Mouse (Mus musculus) ES-Bruce4 (cell line): ENCODE measurements around the gene Mpp2. TPM values are rescaled to one million over a fixed set of nuclear protein-coding genes. Genes with fewer than 3 reads are reported as not detected.

ENCODE experiments used
- H3K27ac ChIP-seq: 2 replicates; pipeline ENCODE4 v1.5.1; 2012; ENCODE audit warnings: low read length, inconsistent platforms; ENCODE audit not compliant: insufficient read depth
- H3K27me3 ChIP-seq: 2 replicates; pipeline ENCODE4 v1.6.1; 2012; ENCODE audit warnings: mild to moderate bottlenecking, low read length, inconsistent platforms; ENCODE audit not compliant: control insufficient read depth, poor library complexity, insufficient read depth, severe bottlenecking
- H3K36me3 ChIP-seq: 2 replicates; pipeline ENCODE4 v1.6.1; 2012; ENCODE audit warnings: inconsistent platforms, mild to moderate bottlenecking, low read length, moderate library complexity; ENCODE audit not compliant: control insufficient read depth, poor library complexity, insufficient read depth, severe bottlenecking
- H3K4me1 ChIP-seq: one replicate; pipeline ENCODE4 v1.8.1; 2011; ENCODE audit warnings: low read length; ENCODE audit not compliant: control insufficient read depth, insufficient read depth
- H3K4me3 ChIP-seq: 2 replicates; pipeline ENCODE4 v1.5.1; 2011; ENCODE audit warnings: low read depth, mild to moderate bottlenecking, low read length
- H3K9ac ChIP-seq: 2 replicates; pipeline ENCODE4 v1.6.1; 2012; ENCODE audit warnings: low read depth, mild to moderate bottlenecking, inconsistent platforms; ENCODE audit not compliant: poor library complexity, severe bottlenecking
- H3K9me3 ChIP-seq: replicated peaks from 2 replicates; pipeline ENCODE4 v1.6.1; 2012; ENCODE audit warnings: mild to moderate bottlenecking, low read length, inconsistent platforms; ENCODE audit not compliant: control insufficient read depth, poor library complexity, insufficient read depth, severe bottlenecking
- CTCF ChIP-seq: IDR thresholded peaks from one replicate; pipeline ENCODE4 v1.8.1; 2011; ENCODE audit warnings: low read depth, low read length
- EP300 ChIP-seq: IDR thresholded peaks from 2 replicates; pipeline ENCODE4 v1.6.1; 2011; ENCODE audit warnings: low read depth, low read length; ENCODE audit not compliant: insufficient read depth
- POLR2A ChIP-seq: IDR thresholded peaks from one replicate; pipeline ENCODE4 v1.8.1; 2011; ENCODE audit warnings: low read length; ENCODE audit not compliant: insufficient read depth
- polyA plus RNA-seq: library from polyadenylated mRNA; stranded (reverse); fragments of >200 nt; gene quantifications from 2 replicates; pipeline ENCODE4 v1.2.4, GENCODE M21; 2011; ENCODE audit warnings: low read depth; ENCODE audit not compliant: missing spikeins, insufficient read depth, insufficient read length

The Mpp2 gene
- polyA plus RNA-seq, 1 experiment: 3.6 TPM

DNA sequence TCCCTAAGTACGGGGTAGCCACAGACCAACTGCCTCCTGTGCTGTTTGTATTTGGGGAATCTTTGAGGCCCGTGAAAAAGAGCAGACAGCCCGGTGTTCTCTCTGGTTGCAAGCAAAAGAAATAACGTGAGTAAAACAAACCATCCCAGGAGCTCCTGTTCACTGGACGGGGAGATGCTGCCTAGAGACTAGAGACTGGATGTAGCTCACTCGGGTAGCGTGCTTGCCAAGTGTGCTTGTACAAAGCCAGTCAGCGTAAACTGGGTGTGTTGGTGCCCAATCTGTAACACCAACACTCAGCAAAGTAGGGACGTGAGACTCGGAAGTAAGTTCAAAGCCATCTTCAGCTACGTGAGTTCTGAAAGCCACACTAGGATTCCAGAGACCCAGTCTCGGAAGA is 35.6 kb downstream of the Mpp2 start:
- no peak overlapping the region for H3K9ac ChIP-seq
- no peaks in the 10 kb centered on the region for H3K9me3 ChIP-seq
- TF ChIP-seq EP300: no peak
- no peak for TF ChIP-seq POLR2A
- TF ChIP-seq CTCF: no peak
- no peaks in the 10 kb centered on the region for H3K27me3 ChIP-seq
- no peak overlapping the region for H3K4me3 ChIP-seq
- no peak overlapping the region for H3K27ac ChIP-seq
- no peaks in the 10 kb centered on the region for H3K4me1 ChIP-seq
- no peaks in the 10 kb centered on the region for H3K36me3 ChIP-seq

DNA sequence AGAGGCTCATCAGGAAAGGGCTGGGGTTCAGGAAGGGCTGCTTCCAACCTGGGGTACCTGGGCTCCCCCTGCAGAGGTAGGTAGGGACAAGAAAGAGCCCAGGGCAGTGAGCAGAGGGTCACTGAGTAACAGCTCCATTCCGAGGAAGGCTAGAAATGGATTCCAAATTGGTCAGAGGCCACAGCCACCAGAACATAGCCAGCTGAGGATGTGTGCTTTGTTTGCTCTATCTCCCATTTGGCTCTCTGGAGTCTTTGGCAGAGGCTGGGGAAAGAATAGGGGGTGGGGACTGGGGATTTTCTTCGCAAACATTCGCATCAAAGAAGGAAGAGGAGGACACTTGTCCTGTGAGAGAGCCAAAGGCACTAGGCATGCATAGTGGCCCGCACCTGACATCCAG is 36.4 kb downstream of the Mpp2 start:
- H3K9ac ChIP-seq: no peak overlapping the region
- TF ChIP-seq EP300 (no peak), CTCF (no peak), POLR2A (no peak)
- no peaks in the 10 kb centered on the region for H3K4me1 ChIP-seq
- no peak overlapping the region for H3K4me3 ChIP-seq
- no peak overlapping the region for H3K27ac ChIP-seq
- no peaks in the 10 kb centered on the region for H3K36me3 ChIP-seq
- H3K27me3 ChIP-seq: no peaks in the 10 kb centered on the region
- H3K9me3 ChIP-seq: no peaks in the 10 kb centered on the region

DNA sequence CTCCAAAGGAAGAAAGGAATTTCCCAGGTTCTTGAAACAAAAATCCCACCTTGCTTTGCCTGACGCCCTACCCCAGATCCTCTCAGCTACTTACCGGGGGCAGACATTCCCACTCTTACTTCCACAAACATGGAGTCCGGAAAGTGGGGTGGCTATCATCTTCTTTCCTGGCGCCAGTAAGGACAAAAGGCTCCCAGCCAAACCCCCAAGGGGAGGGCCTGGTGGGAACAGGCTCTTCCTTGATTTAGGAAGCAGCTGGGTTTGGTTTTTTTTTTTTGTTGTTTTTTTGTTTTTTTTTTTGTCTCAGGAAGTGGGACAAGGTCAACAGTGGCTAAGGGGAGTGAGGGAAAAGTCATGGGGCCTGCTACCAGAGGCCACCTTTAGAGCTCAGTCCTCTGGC is 36.8 kb downstream of the Mpp2 start:
- Histone ChIP-seq H3K27me3 (no peaks in the 10 kb centered on the region), H3K4me3 (no peak overlapping the region), H3K36me3 (no peaks in the 10 kb centered on the region), H3K4me1 (no peaks in the 10 kb centered on the region), H3K9ac (no peak overlapping the region), H3K27ac (no peak overlapping the region), H3K9me3 (no peaks in the 10 kb centered on the region)
- TF ChIP-seq EP300 (no peak), POLR2A (no peak), CTCF (no peak)

DNA sequence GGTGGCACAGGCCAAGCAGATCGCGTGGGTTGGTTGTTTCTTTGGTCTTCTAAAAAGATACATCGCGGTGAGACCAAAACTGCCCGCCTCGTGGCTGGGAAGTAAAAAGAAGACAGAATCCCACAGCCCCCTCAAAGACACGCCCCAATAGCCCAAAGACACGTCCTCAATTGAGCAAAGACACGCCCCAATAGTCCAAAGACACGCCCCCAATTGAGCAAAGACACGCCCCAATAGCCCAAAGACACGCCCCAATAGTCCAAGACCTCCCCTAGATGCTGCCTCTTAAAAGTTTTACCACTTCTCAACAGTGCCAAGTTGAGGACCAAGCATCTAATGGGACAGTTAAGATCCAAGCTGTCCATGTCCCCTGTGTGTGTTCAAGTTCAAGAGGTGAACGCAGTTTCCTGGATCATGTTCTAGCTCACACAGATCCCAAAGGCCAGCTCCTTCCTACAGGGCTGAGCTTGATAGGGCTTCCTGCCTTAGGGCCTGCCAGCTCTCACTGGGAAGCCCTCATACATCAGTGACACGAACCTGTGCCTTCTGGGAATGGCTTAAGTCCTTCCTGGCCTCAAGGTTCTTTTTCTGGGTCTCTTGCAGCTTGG is 38.3 kb downstream of the Mpp2 start:
- Histone ChIP-seq H3K9me3 (no peaks in the 10 kb centered on the region), H3K27me3 (no peaks in the 10 kb centered on the region), H3K36me3 (no peaks in the 10 kb centered on the region), H3K27ac (no peak overlapping the region), H3K4me1 (no peaks in the 10 kb centered on the region), H3K9ac (no peak overlapping the region), H3K4me3 (no peak overlapping the region)
- TF ChIP-seq EP300 (no peak), CTCF (no peak), POLR2A (no peak)

DNA sequence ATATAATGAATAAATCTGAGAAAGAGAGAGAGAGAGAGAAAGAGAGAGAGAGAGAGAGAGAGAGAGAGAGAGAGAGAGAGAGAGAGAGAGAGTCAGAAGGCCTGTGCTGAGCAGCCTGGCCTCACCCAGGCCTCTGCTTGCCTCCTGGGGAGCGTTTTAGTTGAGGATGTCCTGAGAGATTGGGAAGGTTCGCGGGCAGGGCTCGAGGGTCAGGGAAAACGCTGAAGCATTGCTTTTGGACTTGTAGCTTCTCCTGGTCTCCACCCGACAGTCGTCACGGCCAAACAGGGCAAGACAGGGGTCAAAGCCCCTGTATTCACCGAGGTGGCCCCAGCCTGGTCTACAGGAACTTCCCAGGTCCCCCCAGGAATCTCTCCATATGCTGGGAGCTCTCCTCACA is 41.7 kb downstream of the Mpp2 start:
- no peaks in the 10 kb centered on the region for H3K27me3 ChIP-seq
- H3K9me3 ChIP-seq: no peaks in the 10 kb centered on the region
- no peak overlapping the region for H3K27ac ChIP-seq
- no peaks in the 10 kb centered on the region for H3K4me1 ChIP-seq
- H3K36me3 ChIP-seq: no peaks in the 10 kb centered on the region
- TF ChIP-seq POLR2A: no peak
- TF ChIP-seq CTCF: no peak
- no peak for TF ChIP-seq EP300
- H3K4me3 ChIP-seq: no peak overlapping the region
- no peak overlapping the region for H3K9ac ChIP-seq

DNA sequence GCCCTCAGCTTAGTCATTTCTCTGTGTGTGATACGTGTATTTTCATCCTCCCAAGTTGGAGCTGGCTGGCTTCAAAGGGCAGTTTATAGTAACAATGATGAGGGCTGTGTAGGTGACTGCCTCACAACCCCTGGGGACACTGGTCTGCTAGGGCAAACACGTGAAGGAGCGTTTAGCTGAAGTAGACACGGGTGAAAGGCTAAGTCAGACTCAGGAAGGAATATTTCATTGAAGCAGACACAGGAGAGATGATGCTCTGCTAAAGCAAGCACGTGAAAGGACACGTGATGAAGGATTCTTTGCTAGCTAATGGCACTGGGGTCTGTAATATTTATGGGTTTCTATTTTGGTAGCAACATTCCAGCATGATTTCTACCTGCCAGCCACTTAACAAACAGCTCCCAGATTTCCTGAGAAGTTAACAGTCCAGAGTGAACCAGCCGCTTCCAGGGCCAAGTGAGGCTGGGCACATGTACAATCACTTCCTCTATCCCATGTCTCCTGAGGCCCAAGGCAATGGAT is 43.6 kb downstream of the Mpp2 start:
- TF ChIP-seq EP300: no peak
- TF ChIP-seq CTCF: no peak
- no peak for TF ChIP-seq POLR2A
- H3K9me3 ChIP-seq: no peaks in the 10 kb centered on the region
- H3K36me3 ChIP-seq: no peaks in the 10 kb centered on the region
- H3K4me1 ChIP-seq: no peaks in the 10 kb centered on the region
- no peaks in the 10 kb centered on the region for H3K27me3 ChIP-seq
- H3K4me3 ChIP-seq: no peak overlapping the region
- H3K27ac ChIP-seq: no peak overlapping the region
- H3K9ac ChIP-seq: no peak overlapping the region
